Mouse (Mus musculus) neural tube, embryonic 12.5 days (tissue): ENCODE measurements around the gene Nfu1. TPM values are rescaled to one million over a fixed set of nuclear protein-coding genes. Genes with fewer than 3 reads are reported as not detected.
"Not testable (repeated sequence)": the region's sequence is repeated elsewhere in the genome, so short reads cannot be mapped to it uniquely, and the experiment has no call there.

ENCODE experiments used
- ATAC-seq: fragments of 200-750 bp; cut with Nextera tagmentation; 2 replicates; pipeline ENCODE4 v1.8.0; 2017; ENCODE audit warnings: low read depth, mild to moderate bottlenecking, moderate TSS enrichment, moderate library complexity; ENCODE audit not compliant: low FRiP score
- H3K27ac ChIP-seq: fragments of 300-500 bp; sonication (generic); 2 replicates; pipeline ENCODE4 v1.5.1; 2016
- H3K27me3 ChIP-seq: fragments of 300-500 bp; sonication (generic); replicated peaks from 2 replicates; pipeline ENCODE4 v1.6.1; 2016; ENCODE audit warnings: mild to moderate bottlenecking
- H3K36me3 ChIP-seq: fragments of 300-500 bp; sonication (generic); 2 replicates; pipeline ENCODE4 v1.6.1; 2016; ENCODE audit warnings: mild to moderate bottlenecking
- H3K4me1 ChIP-seq: fragments of 300-500 bp; sonication (generic); 2 replicates; pipeline ENCODE4 v1.6.1; 2016
- H3K4me2 ChIP-seq: fragments of 300-500 bp; sonication (generic); replicated peaks from 2 replicates; pipeline ENCODE4 v1.6.1; 2016; ENCODE audit warnings: mild to moderate bottlenecking
- H3K4me3 ChIP-seq: fragments of 300-500 bp; sonication (generic); 2 replicates; pipeline ENCODE4 v1.5.1; 2016
- H3K9ac ChIP-seq: fragments of 300-500 bp; sonication (generic); 2 replicates; pipeline ENCODE4 v1.6.1; 2016; ENCODE audit warnings: mild to moderate bottlenecking
- H3K9me3 ChIP-seq: fragments of 300-500 bp; sonication (generic); 2 replicates; pipeline ENCODE4 v1.6.1; 2016; ENCODE audit warnings: mild to moderate bottlenecking
- WGBS: fragments of 180-500 bp; shearing (Covaris S2); methylation state at CpG from one replicate; pipeline ENCODE4 v1.1.7; 2016; 5-methylcytosine and 5-hydroxymethylcytosine counted together
- polyA plus RNA-seq: library from polyadenylated mRNA; unstranded; fragments of >200 nt; fragmentation: Nextera tagmentation; extraction: Ambion mirVana; gene quantifications from 2 replicates; pipeline ENCODE4 v1.2.1, GENCODE M21; 2016

Nfu1 gene
- polyA plus RNA-seq, 1 experiment from 2014 or later: 103 TPM

DNA sequence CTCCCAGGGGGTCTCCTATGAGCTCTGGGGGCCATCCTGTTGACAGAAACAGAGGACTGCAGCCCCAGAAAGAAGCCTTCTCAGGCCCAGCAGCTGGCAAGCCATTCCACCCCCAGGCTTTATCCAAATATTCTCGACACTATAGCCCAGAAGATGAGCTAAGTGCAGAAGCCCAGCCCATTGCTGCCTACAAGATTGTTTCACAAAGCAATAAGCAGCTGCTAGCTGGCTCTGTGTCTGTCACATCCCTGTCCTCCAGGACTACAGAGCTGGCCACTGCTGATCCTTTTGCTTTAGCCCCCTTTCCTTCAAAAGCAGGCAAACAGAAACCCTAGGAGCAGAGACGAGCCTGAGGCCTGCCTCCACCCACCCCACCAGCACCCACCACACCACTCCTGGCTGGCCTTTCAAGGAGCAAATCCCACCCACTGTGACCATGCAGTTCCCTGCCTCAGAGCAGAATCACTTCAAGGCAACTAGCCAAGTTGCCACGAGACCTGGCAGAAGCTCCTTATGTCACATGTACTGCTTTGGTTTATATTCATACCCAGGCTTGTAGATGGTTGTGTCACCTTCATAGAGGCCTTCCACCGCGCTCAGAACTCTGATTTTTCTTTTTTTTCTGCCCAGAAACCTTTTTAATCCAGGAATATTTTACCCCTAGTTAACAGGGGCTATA lies 12.3 kb upstream of the Nfu1 start:
- no peaks in the 10 kb centered on the region for H3K4me1 ChIP-seq
- H3K36me3 ChIP-seq: peaks cover 22% of the 10 kb centered on the region
- H3K4me2 ChIP-seq: no peak overlapping the region
- H3K9me3 ChIP-seq: no peaks in the 10 kb centered on the region
- no peak overlapping the region for H3K9ac ChIP-seq
- H3K4me3 ChIP-seq: no peak overlapping the region
- H3K27me3 ChIP-seq: no peaks in the 10 kb centered on the region
- no peak overlapping the region for H3K27ac ChIP-seq
- ATAC-seq: no peak
- WGBS: 86% methylated on average over 5 of the region's 5 CpGs

DNA sequence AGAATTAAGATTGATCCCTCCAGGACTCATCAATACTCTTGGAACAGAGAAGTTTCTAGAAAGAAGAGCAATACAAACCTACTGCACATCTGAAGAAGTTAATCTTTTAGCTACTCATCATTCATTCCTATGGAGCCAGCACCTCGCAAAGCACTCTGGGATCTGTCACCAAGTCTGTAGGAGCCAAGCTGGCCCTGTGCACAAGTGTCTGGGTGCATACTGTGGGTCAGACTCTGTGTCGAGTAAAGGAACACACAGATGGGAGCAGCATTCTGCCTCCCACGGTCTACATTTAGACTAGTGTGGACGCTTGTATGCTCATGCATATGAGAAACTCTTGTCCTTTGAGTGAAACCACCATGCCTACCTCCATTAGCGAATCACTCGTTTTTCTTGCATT lies 11.7 kb upstream of the Nfu1 start:
- 94% methylated on average over 6 of the region's 6 CpGs for WGBS
- Histone ChIP-seq H3K4me2 (no peak overlapping the region), H3K27me3 (no peaks in the 10 kb centered on the region), H3K27ac (no peak overlapping the region), H3K4me1 (no peaks in the 10 kb centered on the region), H3K9ac (no peak overlapping the region), H3K36me3 (peaks cover 22% of the 10 kb centered on the region), H3K9me3 (no peaks in the 10 kb centered on the region), H3K4me3 (no peak overlapping the region)
- ATAC-seq: no peak

DNA sequence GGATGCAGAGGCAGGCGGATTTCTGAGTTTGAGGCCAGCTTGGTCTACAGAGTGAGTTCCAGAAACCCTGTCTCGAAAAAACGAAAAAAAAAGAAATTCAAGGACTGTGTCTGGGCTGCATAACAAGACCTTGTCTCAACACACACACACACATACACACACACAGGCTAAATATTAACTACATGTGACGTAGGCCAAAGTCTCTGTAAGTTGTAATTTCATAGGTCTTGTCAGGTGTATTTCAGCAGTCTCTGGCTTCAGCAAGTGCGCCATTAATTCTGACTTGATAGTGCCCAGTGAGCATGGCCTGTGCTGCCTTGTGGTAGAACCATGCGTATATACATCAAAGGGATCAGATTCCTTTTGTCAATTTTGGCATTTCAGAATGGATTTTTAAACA lies 7.0 kb upstream of the Nfu1 start:
- no peaks in the 10 kb centered on the region for H3K27me3 ChIP-seq
- no peak overlapping the region for H3K4me2 ChIP-seq
- H3K9me3 ChIP-seq: no peaks in the 10 kb centered on the region
- H3K27ac ChIP-seq: no peak overlapping the region
- 89% methylated on average over 6 of the region's 6 CpGs for WGBS
- H3K4me1 ChIP-seq: no peaks in the 10 kb centered on the region
- H3K9ac ChIP-seq: no peak overlapping the region
- ATAC-seq: no peak
- H3K36me3 ChIP-seq: peaks cover 9% of the 10 kb centered on the region
- no peak overlapping the region for H3K4me3 ChIP-seq

DNA sequence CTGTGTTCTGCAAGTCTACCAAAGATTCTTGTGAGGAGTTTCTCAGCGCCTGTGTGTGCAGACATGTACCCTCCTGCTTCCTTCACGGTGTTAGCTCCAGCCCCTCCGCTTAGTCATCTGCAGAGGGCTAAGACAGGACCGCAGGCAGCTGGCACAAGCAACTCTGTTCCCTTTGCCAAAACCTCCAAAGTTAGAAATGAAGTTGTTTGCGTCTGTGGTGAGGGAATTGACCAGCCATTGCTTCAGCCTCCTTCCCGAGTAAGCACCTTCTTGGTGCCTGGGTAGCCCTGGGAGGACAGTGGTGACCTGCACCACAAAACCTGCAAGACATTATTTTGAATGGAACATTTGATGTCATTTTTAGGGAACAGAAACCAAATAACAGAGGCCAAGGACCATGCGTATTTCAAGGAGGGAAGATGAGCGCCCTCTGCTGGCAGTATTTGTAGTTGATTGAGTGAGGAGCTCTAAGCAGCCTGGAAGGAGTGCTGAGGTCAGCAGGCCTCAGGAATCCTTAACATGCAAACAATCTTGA lies 6.4 kb upstream of the Nfu1 start:
- WGBS: 58% methylated on average over 8 of the region's 8 CpGs
- Histone ChIP-seq H3K9ac (no peak overlapping the region), H3K4me2 (no peak overlapping the region), H3K36me3 (peaks cover 3% of the 10 kb centered on the region; the same call in 1 of the 2 replicates), H3K4me3 (no peak overlapping the region), H3K4me1 (no peaks in the 10 kb centered on the region), H3K27me3 (no peaks in the 10 kb centered on the region), H3K27ac (no peak overlapping the region), H3K9me3 (no peaks in the 10 kb centered on the region)
- ATAC-seq: peak; percentile 29; the same call in 1 of the 2 replicates

DNA sequence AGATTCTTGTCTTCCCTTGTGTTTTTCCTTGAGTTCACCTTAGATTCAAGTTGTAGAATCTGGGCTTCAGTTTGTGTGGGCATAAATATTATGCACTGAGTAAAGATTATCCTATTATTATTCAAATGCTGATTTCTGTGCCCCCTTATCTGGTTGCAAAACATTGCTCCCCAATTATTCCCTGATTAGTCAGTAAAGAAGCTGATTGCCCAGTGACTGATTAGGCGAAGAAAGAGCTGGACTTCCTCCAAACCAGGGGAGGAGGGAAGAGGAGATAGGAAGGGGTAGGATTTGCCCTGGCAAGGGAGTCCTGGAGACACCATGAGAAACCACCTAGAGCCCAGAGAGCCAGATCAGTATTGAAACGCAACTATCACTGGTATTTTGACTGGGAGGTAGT lies 4.9 kb upstream of the Nfu1 start:
- H3K27me3 ChIP-seq: no peaks in the 10 kb centered on the region
- no peak overlapping the region for H3K9ac ChIP-seq
- peaks cover 3% of the 10 kb centered on the region; the same call in 1 of the 2 replicates for H3K36me3 ChIP-seq
- H3K27ac ChIP-seq: no peak overlapping the region
- no peaks in the 10 kb centered on the region for H3K4me1 ChIP-seq
- H3K4me3 ChIP-seq: no peak overlapping the region
- no peak for ATAC-seq
- H3K9me3 ChIP-seq: no peaks in the 10 kb centered on the region
- WGBS: 77% methylated on average over 2 of the region's 2 CpGs
- H3K4me2 ChIP-seq: no peak overlapping the region

DNA sequence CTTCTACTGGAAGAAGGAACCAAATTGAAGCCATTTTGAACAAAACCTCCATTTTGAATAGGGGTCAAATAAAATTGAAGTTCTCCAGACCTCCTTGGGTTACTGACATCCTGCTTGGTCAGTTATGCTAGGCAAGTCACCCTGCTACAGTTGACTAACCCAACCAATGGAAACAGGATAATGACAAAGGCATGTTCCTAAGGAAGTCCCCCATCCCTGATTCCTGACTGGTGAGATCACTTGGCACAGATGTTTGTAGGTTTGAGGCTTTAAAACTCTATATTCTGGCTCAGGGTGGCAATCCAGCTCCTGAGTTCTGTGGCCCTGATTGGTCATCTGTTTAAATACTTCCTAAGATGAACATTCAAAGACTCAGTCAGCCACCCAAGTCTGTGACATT lies 3.5 kb upstream of the Nfu1 start:
- no peak overlapping the region for H3K9ac ChIP-seq
- ATAC-seq: no peak
- H3K27ac ChIP-seq: no peak overlapping the region
- H3K27me3 ChIP-seq: no peaks in the 10 kb centered on the region
- no peaks in the 10 kb centered on the region for H3K36me3 ChIP-seq
- no peak overlapping the region for H3K4me2 ChIP-seq
- peaks cover 5% of the 10 kb centered on the region for H3K4me1 ChIP-seq
- no peaks in the 10 kb centered on the region for H3K9me3 ChIP-seq
- no peak overlapping the region for H3K4me3 ChIP-seq

DNA sequence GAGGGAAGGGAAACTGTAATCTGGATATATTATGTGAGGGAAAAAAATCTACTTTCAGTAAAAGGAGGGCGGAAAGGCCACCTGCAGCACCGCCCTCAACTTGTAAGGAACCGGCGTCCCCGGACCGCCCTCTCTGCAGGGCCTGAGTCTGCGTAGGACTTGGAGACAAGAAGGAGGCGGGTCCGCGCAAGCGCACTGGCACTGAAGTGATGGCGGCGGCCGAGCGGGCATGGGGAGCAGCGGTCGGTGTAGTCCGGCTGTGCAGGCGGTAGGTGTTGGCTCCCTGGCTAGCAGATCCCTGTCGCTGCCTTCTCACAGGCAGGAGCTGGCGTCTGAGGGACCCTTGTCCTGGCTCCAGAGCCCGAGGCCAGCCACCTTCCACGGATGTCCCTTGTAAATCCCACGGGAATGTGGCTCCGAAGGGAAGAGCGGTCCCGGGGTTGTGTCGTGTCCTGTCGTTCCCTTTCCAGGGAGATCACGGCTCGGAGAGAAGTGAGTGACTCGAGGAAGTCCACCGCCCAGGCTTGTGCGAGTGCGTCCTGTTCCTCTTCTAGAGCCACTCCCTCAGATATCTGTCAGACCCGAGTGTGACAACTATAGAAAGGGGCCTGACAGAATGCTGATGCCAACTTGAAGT lies 774 bp downstream of the Nfu1 start:
- Histone ChIP-seq H3K27me3 (no peaks in the 10 kb centered on the region), H3K4me3 (peak overlapping the region; percentile 81), H3K4me1 (peaks cover 7% of the 10 kb centered on the region), H3K9ac (peak overlapping the region; percentile 91), H3K36me3 (peaks cover 6% of the 10 kb centered on the region; the same call in 1 of the 2 replicates), H3K4me2 (peak overlapping the region; percentile 67), H3K9me3 (no peaks in the 10 kb centered on the region), H3K27ac (peak overlapping the region; percentile 57; the same call in 1 of the 2 replicates)
- ATAC-seq: peak; percentile 95
- under 1% methylated on average over 36 of the region's 36 CpGs for WGBS

DNA sequence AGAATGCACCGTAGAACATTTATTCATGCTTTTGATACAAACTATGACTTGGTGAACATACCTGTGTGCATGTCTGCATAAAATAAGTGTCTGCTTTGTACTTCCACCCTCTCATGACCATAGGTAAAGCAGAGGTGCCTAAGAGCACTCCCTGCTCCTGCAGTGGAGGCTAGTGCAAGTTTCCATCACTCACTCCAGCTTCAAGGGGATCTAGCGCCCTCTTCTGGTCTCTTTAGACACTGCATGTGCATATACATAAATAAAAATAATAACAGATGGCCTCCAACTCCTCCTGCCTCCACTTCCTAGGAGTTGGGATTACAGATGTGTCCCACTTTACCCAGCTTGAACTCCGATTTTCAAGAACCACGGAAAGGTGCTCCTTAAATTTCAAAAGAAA lies 7.9 kb downstream of the Nfu1 start:
- 66% methylated on average over 4 of the region's 4 CpGs for WGBS
- Histone ChIP-seq H3K36me3 (peaks cover 48% of the 10 kb centered on the region), H3K9ac (no peak overlapping the region), H3K4me2 (no peak overlapping the region), H3K9me3 (0 out of 2 replicates have a peak, but pooled peaks cover 6% of the 10 kb centered on the region), H3K4me3 (no peak overlapping the region), H3K27me3 (no peaks in the 10 kb centered on the region), H3K4me1 (no peaks in the 10 kb centered on the region), H3K27ac (no peak overlapping the region)
- ATAC-seq: no peak

DNA sequence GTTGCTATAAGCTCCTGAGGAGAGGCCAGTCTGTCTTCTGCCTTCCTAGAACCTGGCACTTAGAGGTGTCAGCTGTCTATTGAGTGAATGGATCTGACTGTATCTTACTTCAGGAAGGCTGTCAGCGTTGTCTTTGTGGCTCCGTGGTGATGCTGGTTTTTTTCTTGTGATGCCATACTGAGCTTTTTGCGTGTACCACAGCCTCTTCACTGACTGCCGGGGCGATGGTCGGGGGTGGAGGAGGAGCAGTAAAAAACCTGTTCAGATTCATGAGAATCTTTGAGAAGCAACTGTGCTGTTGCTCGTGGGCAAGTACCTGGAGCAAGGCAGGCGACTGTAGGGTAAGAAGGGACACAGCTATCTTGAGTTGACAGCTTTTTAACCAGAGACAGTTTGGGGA lies 9.8 kb downstream of the Nfu1 start:
- WGBS: 94% methylated on average over 8 of the region's 8 CpGs

DNA sequence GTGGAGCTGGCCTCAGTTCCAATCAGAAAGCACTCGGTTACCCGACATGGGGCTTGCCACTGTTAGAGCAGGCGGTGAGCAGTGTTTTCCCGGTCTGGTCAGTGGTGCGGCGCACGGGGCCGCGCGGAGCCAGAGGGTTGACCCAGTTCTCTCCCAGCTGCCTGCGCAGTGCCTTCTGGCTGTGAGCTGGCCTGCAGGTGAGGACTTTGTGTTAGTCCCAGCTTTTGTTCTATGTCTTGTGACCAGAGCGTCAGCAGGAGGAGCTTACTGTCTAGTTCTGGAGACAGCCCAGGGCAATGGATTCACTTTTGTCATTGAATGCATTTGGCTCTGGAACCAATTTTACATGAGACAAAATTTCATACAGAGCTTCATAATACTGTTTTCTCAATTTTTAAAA lies 12.8 kb downstream of the Nfu1 start:
- 95% methylated on average over 12 of the region's 12 CpGs for WGBS
- ATAC-seq: no peak
- Histone ChIP-seq H3K27me3 (no peaks in the 10 kb centered on the region), H3K4me3 (no peak overlapping the region), H3K9ac (no peak overlapping the region), H3K36me3 (peaks cover 69% of the 10 kb centered on the region), H3K9me3 (0 out of 2 replicates have a peak, but pooled peaks cover 6% of the 10 kb centered on the region), H3K4me2 (no peak overlapping the region), H3K27ac (no peak overlapping the region), H3K4me1 (no peaks in the 10 kb centered on the region)

More for the DNA sequence above, 9.8 kb downstream of the Nfu1 start:
- ATAC-seq: no peak
- H3K4me1 ChIP-seq: no peaks in the 10 kb centered on the region
- no peaks in the 10 kb centered on the region for H3K27me3 ChIP-seq
- H3K4me2 ChIP-seq: no peak overlapping the region
- 0 out of 2 replicates have a peak, but pooled peaks cover 6% of the 10 kb centered on the region for H3K9me3 ChIP-seq
- peaks cover 57% of the 10 kb centered on the region for H3K36me3 ChIP-seq
- H3K27ac ChIP-seq: no peak overlapping the region
- H3K9ac ChIP-seq: no peak overlapping the region
- no peak overlapping the region for H3K4me3 ChIP-seq

DNA sequence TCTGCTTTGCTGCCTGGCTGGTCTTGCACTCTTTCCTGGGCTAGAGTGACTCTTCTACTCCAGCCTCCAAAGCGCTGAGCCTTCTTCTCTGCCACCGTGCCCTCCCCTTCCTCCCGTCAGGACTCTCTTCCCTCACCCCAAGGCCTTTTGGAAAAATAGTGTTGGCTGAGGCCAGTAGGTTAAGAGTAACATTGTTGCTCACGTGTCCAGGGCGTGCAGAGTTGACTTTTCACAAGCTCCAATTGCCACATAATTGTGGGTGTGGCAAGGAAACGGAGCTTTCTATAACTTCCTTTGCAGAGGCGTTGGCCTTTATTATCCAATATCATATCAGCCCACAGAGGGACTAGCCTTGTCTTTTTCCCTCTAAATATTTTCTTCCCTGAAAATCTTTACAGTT lies 17.9 kb downstream of the Nfu1 start:
- H3K9me3 ChIP-seq: no peaks in the 10 kb centered on the region
- no peak for ATAC-seq
- no peak overlapping the region for H3K27ac ChIP-seq
- no peaks in the 10 kb centered on the region for H3K4me1 ChIP-seq
- H3K36me3 ChIP-seq: peaks cover 49% of the 10 kb centered on the region
- H3K4me2 ChIP-seq: no peak overlapping the region
- no peak overlapping the region for H3K9ac ChIP-seq
- H3K4me3 ChIP-seq: no peak overlapping the region
- 87% methylated on average over 7 of the region's 7 CpGs for WGBS
- H3K27me3 ChIP-seq: no peaks in the 10 kb centered on the region

DNA sequence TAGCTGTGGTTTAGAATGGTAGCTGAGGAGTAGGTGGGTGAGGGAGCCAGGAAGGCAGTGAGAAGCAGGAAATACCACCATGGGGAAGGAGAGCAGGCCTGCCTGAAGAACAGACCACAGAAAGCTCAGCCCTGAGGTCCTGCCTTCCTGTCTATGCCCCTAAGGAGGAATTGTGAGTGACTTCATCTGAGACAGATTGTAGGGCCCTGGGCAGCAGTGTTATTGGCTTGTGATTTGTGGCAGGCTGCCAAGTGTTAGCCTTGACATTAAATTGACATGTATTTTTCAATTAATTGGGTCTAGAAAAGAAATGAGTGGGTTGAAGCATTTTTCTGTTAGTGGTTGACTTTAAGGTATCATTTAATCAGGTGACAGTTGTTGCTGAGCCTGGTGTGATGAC lies 19.8 kb downstream of the Nfu1 start:
- Histone ChIP-seq H3K9me3 (no peaks in the 10 kb centered on the region), H3K27me3 (no peaks in the 10 kb centered on the region), H3K9ac (no peak overlapping the region), H3K4me3 (no peak overlapping the region), H3K36me3 (peaks cover 36% of the 10 kb centered on the region), H3K4me2 (no peak overlapping the region), H3K27ac (no peak overlapping the region), H3K4me1 (no peaks in the 10 kb centered on the region)
- no peak for ATAC-seq

DNA sequence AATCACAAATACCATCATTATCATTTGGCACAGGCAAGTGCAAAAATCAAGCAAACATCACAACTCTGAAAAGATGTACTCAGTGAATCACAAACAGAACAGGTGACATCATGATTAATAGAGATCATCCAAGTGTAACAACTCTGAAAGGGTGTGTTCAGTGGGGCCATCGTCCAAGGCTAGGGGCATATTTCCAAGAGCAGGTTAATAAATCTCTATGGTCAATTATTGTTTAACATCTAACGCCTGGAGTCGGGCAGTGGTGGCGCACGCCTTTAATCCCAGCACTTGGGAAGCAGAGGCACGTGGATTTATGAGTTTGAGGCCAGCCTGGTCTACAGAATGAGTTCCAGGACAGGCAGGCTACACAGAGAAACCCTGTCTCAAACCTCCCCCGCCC lies 22.3 kb downstream of the Nfu1 start:
- not testable (repeated sequence) for H3K4me1 ChIP-seq, H3K4me2 ChIP-seq, H3K9ac ChIP-seq, H3K27me3 ChIP-seq, ATAC-seq, H3K4me3 ChIP-seq, H3K9me3 ChIP-seq, H3K27ac ChIP-seq
- peaks cover 17% of the 10 kb centered on the region for H3K36me3 ChIP-seq
- WGBS: 58% methylated on average over 7 of the region's 7 CpGs
